Mouse (Mus musculus) heart, embryonic 16.5 days (tissue): ENCODE data around the gene Ntf5. TPM values are rescaled to one million over a fixed set of nuclear protein-coding genes. Genes with fewer than 3 reads are reported as not detected.

ENCODE experiments used
- ATAC-seq: fragments of 200-750 bp; cut with Nextera tagmentation; replicated peaks from 2 replicates; pipeline ENCODE4 v1.8.0; 2017; ENCODE audit warnings: moderate number of reproducible peaks; ENCODE audit not compliant: insufficient read depth, low FRiP score; ENCODE audit errors: extremely low read depth
- H3K27ac ChIP-seq: fragments of 300-500 bp; sonication (generic); 2 replicates; pipeline ENCODE4 v1.5.1; 2014; ENCODE audit warnings: mild to moderate bottlenecking, low read length, control low read depth, moderate library complexity
- H3K27me3 ChIP-seq: fragments of 300-500 bp; sonication (generic); 2 replicates; pipeline ENCODE4 v1.6.1; 2014; ENCODE audit warnings: low read length, mixed read lengths; ENCODE audit not compliant: control insufficient read depth, insufficient read depth
- H3K36me3 ChIP-seq: fragments of 300-500 bp; sonication (generic); 2 replicates; pipeline ENCODE4 v1.6.1; 2014; ENCODE audit not compliant: control insufficient read depth, insufficient read depth
- H3K4me1 ChIP-seq: fragments of 300-500 bp; sonication (generic); 2 replicates; pipeline ENCODE4 v1.6.1; 2014; ENCODE audit warnings: low read length, mixed read lengths; ENCODE audit not compliant: control insufficient read depth, insufficient read depth
- H3K4me2 ChIP-seq: fragments of 300-500 bp; sonication (generic); 2 replicates; pipeline ENCODE4 v1.6.1; 2014; ENCODE audit warnings: low read depth, mild to moderate bottlenecking, control low read depth, low read length
- H3K4me3 ChIP-seq: fragments of 300-500 bp; sonication (generic); 2 replicates; pipeline ENCODE4 v1.5.1; 2014; ENCODE audit warnings: mild to moderate bottlenecking, control low read depth, low read length
- H3K9ac ChIP-seq: fragments of 300-500 bp; sonication (generic); 2 replicates; pipeline ENCODE4 v1.6.1; 2014; ENCODE audit warnings: low read length, control low read depth
- H3K9me3 ChIP-seq: fragments of 300-500 bp; sonication (generic); replicated peaks from 2 replicates; pipeline ENCODE4 v1.6.1; 2016; ENCODE audit warnings: low read length; ENCODE audit not compliant: control insufficient read depth
- WGBS: fragments of 180-500 bp; shearing (Covaris S2); extraction: QIAGEN DNeasy Blood & Tissue Kit; methylation state at CpG from one replicate; pipeline ENCODE4 v1.1.7; 2014; 5-methylcytosine and 5-hydroxymethylcytosine counted together
- polyA plus RNA-seq: library from polyadenylated mRNA; unstranded; fragments of >200 nt; fragmentation: Nextera tagmentation; extraction: Ambion mirVana; gene quantifications from 2 replicates; pipeline ENCODE4 v1.2.1, GENCODE M21; 2015

Ntf5 gene
- polyA plus RNA-seq, 1 experiment from 2014 or later: 1.1 TPM

DNA sequence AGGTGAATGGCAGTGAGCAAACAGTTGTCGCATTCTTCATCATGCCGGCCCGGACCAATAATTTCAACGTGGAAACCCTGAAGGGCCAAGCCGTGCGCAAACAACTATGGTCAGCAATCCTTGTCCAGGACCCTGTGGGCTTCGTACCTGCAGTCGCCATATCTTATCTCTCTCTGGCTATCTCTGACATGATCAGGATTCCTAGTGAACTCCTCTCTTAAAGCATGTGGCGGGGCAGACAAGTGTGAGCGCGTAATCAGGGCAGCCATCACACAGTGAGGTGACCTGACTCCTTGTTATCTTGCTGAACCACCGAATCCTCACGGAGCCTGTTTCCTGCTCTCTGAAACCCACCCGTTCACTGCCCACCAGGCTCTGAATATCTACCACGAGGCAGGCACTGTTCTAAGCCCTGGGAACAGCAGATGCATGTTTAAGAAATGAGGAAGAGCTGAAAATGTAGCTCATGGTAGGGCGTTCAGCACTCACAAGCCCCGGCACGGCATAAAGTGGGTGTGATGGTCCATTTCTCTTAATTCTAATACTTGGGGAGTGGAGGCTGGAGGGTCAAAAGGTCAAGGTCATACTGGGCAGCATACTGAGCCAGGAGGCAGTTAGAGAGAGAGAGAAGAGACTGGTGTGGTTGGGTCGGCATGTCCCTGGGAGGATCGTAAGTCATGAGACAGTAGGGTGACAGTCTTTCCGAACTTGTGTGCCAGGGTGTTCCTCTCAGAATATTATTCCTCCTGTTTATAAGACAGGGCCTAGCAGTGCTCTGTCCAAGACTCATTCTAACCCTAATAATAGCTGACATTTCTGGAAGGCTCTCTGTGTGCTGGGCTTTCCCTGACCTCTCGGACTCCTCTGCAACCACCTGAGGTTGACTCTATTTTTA, 30.3 kb downstream of the Ntf5 start:
- H3K4me2 ChIP-seq: no peak overlapping the region
- peaks cover 46% of the 10 kb centered on the region for H3K36me3 ChIP-seq
- H3K9ac ChIP-seq: no peak overlapping the region
- no peak overlapping the region for H3K27ac ChIP-seq
- 74% methylated on average over 22 of the region's 22 CpGs for WGBS
- H3K4me3 ChIP-seq: no peak overlapping the region
- no peaks in the 10 kb centered on the region for H3K27me3 ChIP-seq
- no peaks in the 10 kb centered on the region for H3K9me3 ChIP-seq
- H3K4me1 ChIP-seq: peaks cover 6% of the 10 kb centered on the region
- no peak for ATAC-seq

DNA sequence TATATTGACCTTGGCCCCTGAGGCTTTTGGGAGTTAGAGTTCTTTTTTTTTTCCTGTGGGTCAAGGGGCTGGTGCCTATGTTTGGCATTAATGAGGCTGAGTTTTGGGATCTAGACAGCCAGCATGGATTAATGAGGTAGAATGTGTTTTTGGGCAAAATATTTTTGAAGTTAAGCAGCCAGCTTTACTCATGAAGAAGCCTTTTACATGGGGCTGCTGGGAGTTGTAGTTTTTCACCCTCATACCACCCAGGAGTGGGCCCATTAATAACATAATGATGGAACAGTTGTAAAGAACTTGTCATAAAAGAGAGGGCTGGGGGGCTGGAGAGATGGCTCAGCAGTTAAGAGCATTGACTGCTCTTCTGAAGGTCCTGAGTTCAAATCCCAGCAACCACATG, 33.1 kb downstream of the Ntf5 start:
- Histone ChIP-seq H3K4me3 (no peak overlapping the region), H3K9ac (no peak overlapping the region), H3K9me3 (no peaks in the 10 kb centered on the region), H3K4me2 (no peak overlapping the region), H3K27me3 (no peaks in the 10 kb centered on the region), H3K27ac (no peak overlapping the region), H3K4me1 (peaks cover 6% of the 10 kb centered on the region), H3K36me3 (peaks cover 39% of the 10 kb centered on the region)
- no peak for ATAC-seq

DNA sequence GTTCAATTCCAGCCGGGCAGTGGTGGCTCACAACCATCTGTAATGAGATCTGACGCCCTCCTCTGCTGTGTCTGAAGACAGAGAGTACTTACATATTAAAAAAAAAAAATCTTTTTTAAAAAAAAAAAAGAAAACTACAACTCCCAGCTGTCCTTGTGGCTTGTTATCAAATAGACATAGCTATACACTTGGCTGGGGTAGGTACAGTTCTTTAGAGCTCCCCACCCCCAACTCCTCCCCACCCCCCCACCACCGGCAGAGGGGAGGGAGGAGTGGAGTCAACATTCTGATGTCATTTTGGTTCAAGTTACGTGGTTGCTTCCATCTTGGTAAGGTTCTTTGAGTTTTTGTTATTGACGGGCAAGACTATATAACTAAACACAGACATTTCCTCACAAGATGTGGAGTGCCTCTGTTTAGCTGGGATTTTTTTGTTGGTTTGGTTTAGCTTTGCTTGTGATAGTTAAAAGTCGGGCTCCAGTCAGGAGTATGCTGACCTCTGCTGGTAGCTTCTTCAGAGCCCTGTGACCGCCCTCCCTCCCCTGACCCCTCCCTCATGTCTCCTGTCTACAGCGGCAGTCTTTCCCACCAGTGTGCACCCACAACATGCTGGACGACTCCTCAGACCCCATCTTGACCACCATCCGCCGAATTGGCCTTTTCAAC, 34.0 kb downstream of the Ntf5 start:
- no peak overlapping the region for H3K9ac ChIP-seq
- ATAC-seq: no peak
- H3K4me1 ChIP-seq: peaks cover 6% of the 10 kb centered on the region
- no peaks in the 10 kb centered on the region for H3K27me3 ChIP-seq
- no peak overlapping the region for H3K27ac ChIP-seq
- H3K36me3 ChIP-seq: peaks cover 41% of the 10 kb centered on the region
- H3K4me2 ChIP-seq: no peak overlapping the region
- 35% methylated on average over 11 of the region's 11 CpGs for WGBS
- no peak overlapping the region for H3K4me3 ChIP-seq
- no peaks in the 10 kb centered on the region for H3K9me3 ChIP-seq

DNA sequence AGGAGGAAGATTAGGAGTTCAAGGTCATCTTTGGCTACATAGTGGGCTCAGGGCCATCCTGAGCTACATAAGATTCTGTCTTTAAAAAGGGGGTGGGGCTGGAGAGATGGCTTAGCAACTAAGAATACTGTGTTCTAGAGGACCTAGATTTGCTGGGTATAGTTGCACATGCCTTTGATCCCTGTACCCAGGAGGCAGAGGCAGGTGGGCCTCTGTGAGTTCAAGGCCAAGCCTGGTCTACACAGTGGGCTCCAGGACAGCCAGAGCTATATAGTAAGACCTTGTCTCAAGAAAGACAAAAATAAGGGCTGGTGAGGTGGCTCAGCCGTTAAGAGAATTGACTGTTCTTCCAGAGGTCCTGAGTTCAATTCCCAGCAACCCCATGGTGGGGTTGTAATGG, 36.5 kb downstream of the Ntf5 start:
- H3K4me3 ChIP-seq: no peak overlapping the region
- no peaks in the 10 kb centered on the region for H3K27me3 ChIP-seq
- no peak overlapping the region for H3K27ac ChIP-seq
- H3K9ac ChIP-seq: no peak overlapping the region
- H3K4me1 ChIP-seq: peaks cover 6% of the 10 kb centered on the region
- no peak for ATAC-seq
- WGBS: 88% methylated on average over 1 of the region's 1 CpGs
- H3K36me3 ChIP-seq: peaks cover 36% of the 10 kb centered on the region
- no peak overlapping the region for H3K4me2 ChIP-seq
- no peaks in the 10 kb centered on the region for H3K9me3 ChIP-seq

DNA sequence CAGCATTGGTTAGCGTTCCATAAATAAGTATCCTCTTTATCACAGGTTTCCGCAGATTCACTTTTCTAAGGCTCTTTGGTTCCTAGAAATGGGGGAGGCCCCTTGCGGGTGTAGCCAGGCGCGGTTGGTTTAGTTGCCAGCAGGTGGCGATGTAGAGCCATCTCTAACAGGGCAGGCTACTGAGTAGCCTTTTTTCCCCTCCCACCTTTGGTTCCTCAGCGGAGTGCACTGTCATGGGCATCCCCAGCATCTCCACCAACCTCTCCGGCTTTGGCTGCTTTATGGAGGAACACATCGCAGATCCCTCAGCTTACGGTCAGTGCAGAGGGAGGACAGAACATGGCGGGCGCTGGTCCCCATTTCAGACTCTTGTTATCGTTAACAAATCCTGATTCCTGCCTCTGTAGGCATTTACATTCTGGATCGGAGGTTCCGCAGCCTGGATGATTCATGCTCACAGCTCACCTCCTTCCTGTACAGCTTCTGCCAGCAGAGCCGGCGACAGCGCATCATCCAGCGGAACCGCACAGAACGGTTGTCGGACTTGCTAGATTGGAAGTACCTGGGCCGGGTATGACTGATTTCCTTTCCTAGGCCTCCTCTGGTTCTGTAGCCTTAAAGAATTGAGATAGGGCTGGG, 38.0 kb downstream of the Ntf5 start:
- no peak overlapping the region for H3K4me2 ChIP-seq
- 54% methylated on average over 23 of the region's 23 CpGs for WGBS
- H3K4me3 ChIP-seq: no peak overlapping the region
- peak; percentile 63; the same call in 1 of the 2 replicates for ATAC-seq
- H3K27ac ChIP-seq: no peak overlapping the region
- H3K27me3 ChIP-seq: no peaks in the 10 kb centered on the region
- peaks cover 10% of the 10 kb centered on the region for H3K4me1 ChIP-seq
- no peaks in the 10 kb centered on the region for H3K9me3 ChIP-seq
- H3K9ac ChIP-seq: no peak overlapping the region
- peaks cover 40% of the 10 kb centered on the region for H3K36me3 ChIP-seq

DNA sequence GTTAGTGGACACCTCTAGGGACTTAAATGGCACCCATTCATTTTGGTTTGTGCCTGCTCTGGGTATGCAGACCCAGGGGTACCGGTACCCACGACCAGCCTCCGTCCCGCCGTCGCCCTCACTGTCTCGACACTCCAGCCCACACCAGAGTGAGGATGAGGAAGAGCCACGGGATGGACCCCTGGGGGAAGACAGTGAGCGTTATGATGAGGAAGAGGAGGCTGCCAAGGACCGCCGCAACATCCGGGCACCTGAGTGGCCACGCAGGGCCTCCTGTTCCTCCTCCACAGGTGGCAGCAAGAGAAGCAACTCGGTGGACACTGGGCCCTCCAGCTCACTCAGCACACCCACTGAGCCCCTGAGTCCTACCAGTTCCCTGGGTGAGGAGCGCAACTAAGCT, 41.5 kb downstream of the Ntf5 start:
- H3K27ac ChIP-seq: no peak overlapping the region
- no peak overlapping the region for H3K4me3 ChIP-seq
- peaks cover 41% of the 10 kb centered on the region for H3K36me3 ChIP-seq
- H3K9me3 ChIP-seq: no peaks in the 10 kb centered on the region
- H3K27me3 ChIP-seq: no peaks in the 10 kb centered on the region
- no peak overlapping the region for H3K9ac ChIP-seq
- peaks cover 23% of the 10 kb centered on the region for H3K4me1 ChIP-seq
- 87% methylated on average over 15 of the region's 15 CpGs for WGBS
- no peak overlapping the region for H3K4me2 ChIP-seq
- ATAC-seq: no peak

DNA sequence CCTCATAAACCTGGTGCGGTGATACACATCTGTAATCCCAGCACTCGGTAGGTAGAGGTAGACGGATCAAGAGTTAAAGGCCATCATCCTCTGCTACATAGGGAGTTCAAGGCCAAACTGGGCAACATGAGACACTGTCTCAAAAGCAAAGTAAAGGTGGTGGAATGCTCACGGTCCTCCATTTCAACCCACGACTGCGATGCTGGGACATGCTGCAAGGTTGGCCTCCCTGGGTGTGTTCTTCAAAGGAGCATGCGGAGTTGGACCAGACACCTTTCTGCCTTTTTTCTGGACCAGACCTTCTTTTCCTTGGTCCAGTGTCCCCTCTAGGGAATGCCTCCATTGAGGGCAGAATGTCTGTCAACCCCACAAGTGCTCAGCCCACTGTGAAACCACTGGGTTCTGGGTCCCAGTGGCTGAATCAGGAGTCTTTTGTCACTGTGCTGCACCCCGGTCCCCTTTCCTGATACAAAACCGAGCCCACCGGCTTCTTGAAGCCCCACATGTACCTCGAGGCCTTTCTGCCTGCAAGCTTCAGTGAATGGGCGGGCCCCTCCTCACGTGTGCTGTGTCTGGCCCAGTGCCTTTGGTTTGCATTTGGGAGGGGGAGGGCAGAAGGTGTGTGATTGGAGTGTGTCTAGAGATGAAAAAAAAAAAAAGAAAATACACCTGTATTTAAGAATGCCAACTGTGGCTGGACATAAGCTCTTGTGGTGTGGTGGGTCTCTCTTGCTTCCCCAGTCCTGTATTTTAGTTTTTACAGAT, 42.6 kb downstream of the Ntf5 start:
- Histone ChIP-seq H3K4me1 (peaks cover 34% of the 10 kb centered on the region), H3K9ac (no peak overlapping the region), H3K4me2 (no peak overlapping the region), H3K27me3 (no peaks in the 10 kb centered on the region), H3K9me3 (no peaks in the 10 kb centered on the region), H3K27ac (peak overlapping the region; percentile 68), H3K4me3 (no peak overlapping the region), H3K36me3 (peaks cover 41% of the 10 kb centered on the region)
- ATAC-seq: no peak
- 67% methylated on average over 13 of the region's 13 CpGs for WGBS

DNA sequence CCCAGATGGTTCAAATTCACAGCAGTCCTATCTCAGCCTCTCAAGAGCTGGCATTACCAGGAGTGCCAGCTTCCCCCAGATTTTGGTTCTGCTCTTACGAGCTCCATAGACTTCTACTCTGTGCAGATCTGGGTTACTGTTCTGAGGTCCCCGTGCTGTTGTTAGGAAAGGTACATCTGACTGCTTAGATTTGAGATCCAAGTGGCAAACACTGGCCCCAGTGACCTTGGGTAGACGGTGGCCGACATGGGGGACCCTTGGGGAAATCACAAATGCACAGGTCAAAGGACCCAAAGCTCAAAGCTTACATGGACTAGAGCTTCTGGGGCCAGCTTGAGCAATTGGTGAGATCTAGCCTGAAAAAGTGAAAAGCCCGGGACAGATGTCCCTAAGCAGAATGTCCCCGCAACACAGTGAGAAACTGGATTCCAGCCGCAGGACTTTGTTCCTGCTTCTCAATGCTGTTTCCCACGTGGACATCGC, 43.3 kb downstream of the Ntf5 start:
- 38% methylated on average over 9 of the region's 9 CpGs for WGBS
- no peaks in the 10 kb centered on the region for H3K27me3 ChIP-seq
- H3K36me3 ChIP-seq: peaks cover 39% of the 10 kb centered on the region
- no peak for ATAC-seq
- H3K9ac ChIP-seq: no peak overlapping the region; the same call in 1 of the 2 replicates
- H3K4me3 ChIP-seq: peak overlapping the region; percentile 70; the same call in 1 of the 2 replicates
- H3K9me3 ChIP-seq: no peaks in the 10 kb centered on the region
- H3K27ac ChIP-seq: peak overlapping the region; percentile 68
- H3K4me2 ChIP-seq: peak overlapping the region; percentile 71
- peaks cover 36% of the 10 kb centered on the region for H3K4me1 ChIP-seq
